Mouse (Mus musculus) thymus, adult 2 months (tissue): Measurements from ENCODE around the gene Sat2. TPM values are rescaled to one million over a fixed set of nuclear protein-coding genes. Genes with fewer than 3 reads are reported as not detected.

ENCODE experiments used
- DNase-seq: peaks from one replicate; pipeline ENCODE4 v3.0.0; 2021
- H3K27ac ChIP-seq: fragments of 200-500 bp; 2 replicates; pipeline ENCODE4 v1.5.1; 2012; ENCODE audit warnings: low read length, control low read depth; ENCODE audit not compliant: control insufficient read depth, insufficient read depth
- H3K27me3 ChIP-seq: fragments of 200-500 bp; 2 replicates; pipeline ENCODE4 v1.6.1; 2012; ENCODE audit warnings: mild to moderate bottlenecking, low read length, moderate library complexity, mixed read lengths; ENCODE audit not compliant: control insufficient read depth, insufficient read depth
- H3K36me3 ChIP-seq: fragments of 200-500 bp; 2 replicates; pipeline ENCODE4 v1.6.1; 2012; ENCODE audit warnings: mild to moderate bottlenecking, low read length, moderate library complexity; ENCODE audit not compliant: control insufficient read depth, insufficient read depth
- H3K4me1 ChIP-seq: fragments of 200-500 bp; replicated peaks from 2 replicates; pipeline ENCODE4 v1.6.1; 2012; ENCODE audit warnings: low read length; ENCODE audit not compliant: control insufficient read depth, insufficient read depth
- H3K4me3 ChIP-seq: fragments of 200-500 bp; 2 replicates; pipeline ENCODE4 v1.5.1; 2012; ENCODE audit warnings: mild to moderate bottlenecking, low read length, control low read depth, moderate library complexity; ENCODE audit not compliant: control insufficient read depth, insufficient read depth
- CTCF ChIP-seq: fragments of 200-500 bp; IDR thresholded peaks from 2 replicates; pipeline ENCODE4 v1.5.1; 2012; ENCODE audit warnings: mild to moderate bottlenecking, control low read depth, low read length, moderate library complexity, borderline replicate concordance; ENCODE audit not compliant: control insufficient read depth, poor library complexity, insufficient read depth; ENCODE audit errors: extremely low read depth
- POLR2A ChIP-seq: fragments of 200-500 bp; IDR thresholded peaks from 2 replicates; pipeline ENCODE4 v1.6.1; 2012; ENCODE audit warnings: mild to moderate bottlenecking, low read length, control low read depth, moderate library complexity; ENCODE audit not compliant: control insufficient read depth, poor library complexity, insufficient read depth; ENCODE audit errors: extremely low read depth
- WGBS: fragments of 180-500 bp; shearing (Covaris S2); methylation state at CpG from one replicate; pipeline ENCODE4 v1.1.7; 2018; 5-methylcytosine and 5-hydroxymethylcytosine counted together
- polyA plus RNA-seq: library from polyadenylated mRNA; depleted of rRNA; stranded (reverse); fragments of >200 nt; gene quantifications from 2 replicates; pipeline ENCODE4 v1.2.3, GENCODE M21; 2012

Gene Sat2
- polyA plus RNA-seq, 1 experiment, result 0.67 TPM

DNA sequence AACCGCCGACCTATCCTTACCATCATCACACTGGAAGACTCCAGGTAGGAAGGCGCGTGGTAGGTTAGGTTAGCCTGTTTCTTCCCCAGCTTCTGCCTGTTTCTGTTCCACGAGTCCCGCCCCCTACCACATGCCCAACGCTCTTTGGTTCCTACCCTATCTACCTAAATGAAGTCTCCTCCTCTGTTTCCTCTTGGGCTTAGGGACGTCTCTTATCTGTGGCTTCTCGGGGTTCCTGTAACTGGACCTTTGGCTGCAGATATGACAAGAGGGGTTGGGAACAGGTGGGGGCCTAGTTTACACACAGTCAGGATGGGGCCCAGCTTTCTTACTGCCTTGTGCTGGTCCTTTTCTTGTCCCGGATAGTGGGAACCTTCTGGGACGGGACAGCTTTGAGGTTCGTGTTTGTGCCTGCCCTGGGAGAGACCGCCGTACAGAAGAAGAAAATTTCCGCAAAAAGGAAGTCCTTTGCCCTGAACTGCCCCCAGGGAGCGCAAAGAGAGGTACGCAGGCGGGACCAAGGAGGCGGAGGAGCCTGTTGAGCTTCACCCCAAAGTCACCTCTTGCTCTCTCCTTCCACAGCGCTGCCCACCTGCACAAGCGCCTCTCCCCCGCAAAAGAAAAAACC lies 32.5 kb upstream of the Sat2 start:
- WGBS, result 96% methylated on average over 22 of the region's 22 CpGs
- Histone ChIP-seq H3K27ac (no peak overlapping the region), H3K4me3 (no peak overlapping the region), H3K36me3 (peaks cover 60% of the 10 kb centered on the region), H3K4me1 (no peaks in the 10 kb centered on the region; the same call in 1 of the 2 replicates), H3K27me3 (no peaks in the 10 kb centered on the region)
- DNase-seq, result no peak
- TF ChIP-seq POLR2A, result no peak
- no peak for TF ChIP-seq CTCF

DNA sequence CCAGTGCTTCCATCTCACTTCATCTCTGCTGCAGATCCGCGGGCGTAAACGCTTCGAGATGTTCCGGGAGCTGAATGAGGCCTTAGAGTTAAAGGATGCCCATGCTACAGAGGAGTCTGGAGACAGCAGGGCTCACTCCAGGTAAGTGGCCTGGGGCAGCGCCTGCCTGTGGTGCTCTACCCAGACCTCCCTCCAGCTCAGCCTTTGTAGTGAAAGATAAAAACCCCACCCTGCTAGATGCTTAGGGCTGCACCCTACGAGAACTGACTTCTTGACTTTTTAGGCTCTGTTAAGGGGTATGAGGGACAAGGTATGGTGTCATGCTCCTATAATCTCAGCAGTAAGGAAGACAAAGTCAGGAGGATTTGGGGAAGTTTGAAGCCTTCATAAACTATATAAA lies 31.2 kb upstream of the Sat2 start:
- no peak overlapping the region for H3K4me3 ChIP-seq
- 99% methylated on average over 8 of the region's 8 CpGs for WGBS
- H3K27ac ChIP-seq, result no peak overlapping the region
- DNase-seq, result no peak
- H3K36me3 ChIP-seq, result peaks cover 60% of the 10 kb centered on the region
- H3K27me3 ChIP-seq, result no peaks in the 10 kb centered on the region
- TF ChIP-seq CTCF, result no peak
- TF ChIP-seq POLR2A, result no peak
- H3K4me1 ChIP-seq, result no peaks in the 10 kb centered on the region

DNA sequence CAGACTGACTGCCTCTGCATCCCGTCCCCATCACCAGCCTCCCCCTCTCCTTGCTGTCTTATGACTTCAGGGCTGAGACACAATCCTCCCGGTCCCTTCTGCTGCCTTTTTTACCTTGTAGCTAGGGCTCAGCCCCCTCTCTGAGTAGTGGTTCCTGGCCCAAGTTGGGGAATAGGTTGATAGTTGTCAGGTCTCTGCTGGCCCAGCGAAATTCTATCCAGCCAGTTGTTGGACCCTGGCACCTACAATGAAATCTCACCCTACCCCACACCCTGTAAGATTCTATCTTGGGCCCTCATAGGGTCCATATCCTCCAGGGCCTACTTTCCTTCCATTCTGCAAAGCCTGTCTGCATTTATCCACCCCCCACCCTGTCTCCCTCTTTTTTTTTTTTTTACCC lies 30.4 kb upstream of the Sat2 start:
- Histone ChIP-seq H3K27me3 (no peaks in the 10 kb centered on the region), H3K4me1 (no peaks in the 10 kb centered on the region), H3K4me3 (no peak overlapping the region), H3K27ac (no peak overlapping the region), H3K36me3 (peaks cover 60% of the 10 kb centered on the region)
- WGBS, result 94% methylated on average over 3 of the region's 3 CpGs
- TF ChIP-seq POLR2A, result no peak
- DNase-seq, result no peak

DNA sequence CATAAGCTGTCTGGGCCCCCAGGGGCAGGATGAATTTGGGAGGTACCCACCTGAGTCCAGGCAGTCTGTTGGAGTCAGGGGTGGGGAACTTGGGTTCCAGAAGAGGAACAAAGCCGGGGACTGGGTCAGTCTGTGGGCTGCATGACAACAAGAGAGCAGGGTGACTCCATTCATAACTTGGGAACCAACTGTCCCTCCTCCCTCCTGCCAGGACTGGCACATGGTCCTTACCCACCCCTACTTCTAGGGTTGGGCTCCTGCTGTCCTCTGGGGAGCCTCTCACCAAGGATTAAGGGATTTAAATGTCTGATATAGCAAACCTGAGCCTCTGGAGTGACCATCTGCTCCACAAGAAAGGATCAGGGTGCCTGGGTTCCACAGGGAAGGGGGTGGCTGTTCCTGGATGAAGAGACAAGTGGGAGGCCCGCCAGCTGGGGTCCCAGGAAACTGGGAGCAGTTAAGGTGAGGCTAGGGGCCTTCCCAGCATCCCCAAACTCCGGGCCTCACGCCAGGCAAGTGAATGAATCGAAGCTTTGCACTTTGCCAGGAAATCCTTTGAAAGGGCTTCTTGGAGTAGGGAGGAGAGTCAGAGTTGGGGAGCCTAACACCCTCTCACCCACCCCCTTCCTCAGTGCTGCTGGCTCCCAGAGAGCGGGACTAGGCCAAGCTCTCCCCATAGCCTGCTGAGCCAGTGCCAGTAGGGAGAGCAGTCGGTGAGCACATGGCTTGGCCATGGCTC lies 29.8 kb upstream of the Sat2 start:
- DNase-seq, result no peak
- WGBS, result 93% methylated on average over 7 of the region's 7 CpGs
- Histone ChIP-seq H3K27me3 (no peaks in the 10 kb centered on the region), H3K36me3 (peaks cover 54% of the 10 kb centered on the region), H3K4me1 (no peaks in the 10 kb centered on the region), H3K4me3 (no peak overlapping the region), H3K27ac (no peak overlapping the region)
- TF ChIP-seq CTCF (no peak), POLR2A (no peak)

DNA sequence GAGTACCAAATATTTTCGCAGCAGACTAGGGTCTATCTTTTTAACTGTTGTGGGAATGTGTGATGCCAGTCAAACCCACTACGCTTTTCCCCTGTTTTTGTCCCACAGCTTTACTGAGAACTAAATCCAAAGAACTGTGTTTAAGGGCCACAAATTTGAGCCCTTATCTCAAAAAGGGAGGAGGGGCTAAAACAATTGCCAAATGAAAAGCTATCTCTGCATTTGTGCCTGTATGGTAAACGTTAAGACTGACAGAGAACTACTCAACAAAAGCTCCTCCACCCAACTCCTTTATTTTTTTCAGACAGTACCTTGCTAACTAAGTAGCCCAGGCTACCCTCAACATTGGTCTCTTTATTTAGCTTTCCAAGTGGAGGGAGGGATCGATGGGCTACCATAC lies 29.0 kb upstream of the Sat2 start:
- Histone ChIP-seq H3K4me1 (no peaks in the 10 kb centered on the region), H3K27ac (no peak overlapping the region), H3K36me3 (peaks cover 46% of the 10 kb centered on the region), H3K4me3 (no peak overlapping the region), H3K27me3 (no peaks in the 10 kb centered on the region)
- no peak for DNase-seq
- TF ChIP-seq POLR2A, result no peak
- no peak for TF ChIP-seq CTCF
- WGBS, result 88% methylated on average over 4 of the region's 4 CpGs

- 96% methylated on average over 6 of the region's 6 CpGs for WGBS
- H3K27me3 ChIP-seq, result no peaks in the 10 kb centered on the region
- H3K36me3 ChIP-seq, result peaks cover 26% of the 10 kb centered on the region
- no peak overlapping the region for H3K27ac ChIP-seq
- no peak for TF ChIP-seq CTCF
- no peak for TF ChIP-seq POLR2A
- H3K4me1 ChIP-seq, result no peaks in the 10 kb centered on the region
- H3K4me3 ChIP-seq, result no peak overlapping the region
- DNase-seq, result no peak
These were observed 27.0 kb upstream of the Sat2 start for GRCm38 (mm10) chr11:69594853-69595252.

DNA sequence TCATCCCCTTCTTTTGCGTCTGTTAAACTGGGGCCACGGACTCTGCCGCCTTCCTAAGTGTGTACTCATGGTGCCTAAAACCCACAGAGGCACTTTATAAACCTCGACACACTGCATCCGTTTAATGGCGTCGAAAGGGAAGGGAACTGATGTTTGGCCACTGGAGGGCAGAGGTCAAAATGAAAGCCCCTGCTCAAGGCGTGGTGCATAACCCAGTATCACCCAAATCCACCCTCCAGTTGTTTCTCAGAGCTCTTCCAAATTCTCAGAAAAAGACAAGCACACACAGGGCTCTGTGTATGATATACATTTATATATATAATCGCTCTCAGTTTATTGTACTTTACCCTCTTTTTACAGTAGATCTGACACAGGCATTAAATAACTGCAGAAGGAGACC lies 22.4 kb upstream of the Sat2 start:
- Histone ChIP-seq H3K4me3 (no peak overlapping the region), H3K27ac (no peak overlapping the region), H3K27me3 (peaks cover 5% of the 10 kb centered on the region; the same call in 1 of the 2 replicates), H3K36me3 (no peaks in the 10 kb centered on the region), H3K4me1 (no peaks in the 10 kb centered on the region)
- no peak for DNase-seq
- 22% methylated on average over 9 of the region's 9 CpGs for WGBS
- TF ChIP-seq CTCF, result no peak
